Mouse (Mus musculus) kidney, postnatal 4 days (tissue): ENCODE data around the gene Grk3.
A peak's percentile ranks its signal among the peaks of the same experiment; 100 is the strongest.

Experiments
- DNase-seq, 2 experiments: peaks; one replicate each; pipeline ENCODE4 v3.0.0; 2021; ENCODE audit warnings: mixed read lengths in 2 of 2

The Grk3 gene

GRCm38 (mm10) chr5:112864719-112865367 lies 150.7 kb downstream of the Grk3 start:
- DNase-seq, result peak; percentile 76 to 78
